Mouse (Mus musculus) embryonic facial prominence, embryonic 11.5 days (tissue): ENCODE measurements around the gene Atp10a. TPM values are rescaled to one million over a fixed set of nuclear protein-coding genes. Genes with fewer than 3 reads are reported as not detected.

Experiments used
- ATAC-seq: fragments of 200-750 bp; cut with Nextera tagmentation; replicated peaks from 2 replicates; pipeline ENCODE4 v1.8.0; 2017; ENCODE audit warnings: low read depth; ENCODE audit not compliant: insufficient number of reproducible peaks, low FRiP score, low TSS enrichment
- DNase-seq: peaks from one replicate; pipeline ENCODE4 v3.0.0-alpha.2; 2015; ENCODE audit warnings: low spot score
- H3K27ac ChIP-seq: fragments of 300-500 bp; sonication (generic); replicated peaks from 2 replicates; pipeline ENCODE4 v1.5.1; 2014; ENCODE audit warnings: mild to moderate bottlenecking, low read depth, low read length, control low read depth
- H3K27me3 ChIP-seq: fragments of 300-500 bp; sonication (generic); 2 replicates; pipeline ENCODE4 v1.6.1; 2014; ENCODE audit warnings: mild to moderate bottlenecking, low read length, moderate library complexity, mixed read lengths; ENCODE audit not compliant: control insufficient read depth, insufficient read depth
- H3K36me3 ChIP-seq: fragments of 300-500 bp; sonication (generic); replicated peaks from 2 replicates; pipeline ENCODE4 v1.6.1; 2014; ENCODE audit warnings: low read depth, mild to moderate bottlenecking, low read length, moderate library complexity, mixed read lengths; ENCODE audit not compliant: control insufficient read depth, insufficient read depth
- H3K4me1 ChIP-seq: fragments of 300-500 bp; sonication (generic); 2 replicates; pipeline ENCODE4 v1.6.1; 2014; ENCODE audit warnings: low read length, mixed read lengths; ENCODE audit not compliant: control insufficient read depth, insufficient read depth
- H3K4me2 ChIP-seq: fragments of 300-500 bp; sonication (generic); 2 replicates; pipeline ENCODE4 v1.6.1; 2014; ENCODE audit warnings: low read depth, mild to moderate bottlenecking, control low read depth, low read length, moderate library complexity
- H3K4me3 ChIP-seq: fragments of 300-500 bp; sonication (generic); 2 replicates; pipeline ENCODE4 v1.5.1; 2014; ENCODE audit warnings: low read depth, low read length, control low read depth
- H3K9ac ChIP-seq: fragments of 300-500 bp; sonication (generic); replicated peaks from 2 replicates; pipeline ENCODE4 v1.6.1; 2014; ENCODE audit warnings: mild to moderate bottlenecking, control low read depth, low read length
- H3K9me3 ChIP-seq: fragments of 300-500 bp; sonication (generic); replicated peaks from 2 replicates; pipeline ENCODE4 v1.6.1; 2016; ENCODE audit warnings: mild to moderate bottlenecking, low read length, inconsistent platforms, mixed read lengths; ENCODE audit not compliant: control insufficient read depth
- WGBS: fragments of 180-500 bp; shearing (Covaris S2); extraction: QIAGEN DNeasy Blood & Tissue Kit; methylation state at CpG from one replicate; pipeline ENCODE4 v1.1.7; 2014; 5-methylcytosine and 5-hydroxymethylcytosine counted together
- polyA plus RNA-seq: library from polyadenylated mRNA; unstranded; fragments of >200 nt; fragmentation: Nextera tagmentation; extraction: Ambion mirVana; gene quantifications from 2 replicates; pipeline ENCODE4 v1.2.1, GENCODE M21; 2014

Gene Atp10a
- polyA plus RNA-seq, 1 experiment from 2014 or later = 1.9 TPM

- ATAC-seq (no peak), DNase-seq (no peak)
- no peaks in the 10 kb centered on the region for H3K4me1 ChIP-seq
- no peak overlapping the region for H3K4me3 ChIP-seq
- WGBS = 85% methylated on average over 3 of the region's 4 CpGs
- H3K9ac ChIP-seq = no peak overlapping the region
- no peaks in the 10 kb centered on the region for H3K27me3 ChIP-seq
- no peaks in the 10 kb centered on the region for H3K36me3 ChIP-seq
- H3K9me3 ChIP-seq = no peaks in the 10 kb centered on the region
- no peak overlapping the region for H3K4me2 ChIP-seq
- no peak overlapping the region for H3K27ac ChIP-seq
These were observed 131.6 kb downstream of the Atp10a start for GRCm38 (mm10) chr7:58787585-58787984.

- WGBS = 58% methylated on average over 7 of the region's 7 CpGs
- Histone ChIP-seq H3K4me2 (no peak overlapping the region), H3K36me3 (no peaks in the 10 kb centered on the region), H3K27me3 (no peaks in the 10 kb centered on the region), H3K4me3 (no peak overlapping the region), H3K9me3 (no peaks in the 10 kb centered on the region), H3K27ac (no peak overlapping the region), H3K4me1 (no peaks in the 10 kb centered on the region), H3K9ac (no peak overlapping the region)
- ATAC-seq = no peak
- no peak for DNase-seq
These were observed 132.7 kb downstream of the Atp10a start for GRCm38 (mm10) chr7:58788424-58789261.

- Histone ChIP-seq H3K4me1 (no peaks in the 10 kb centered on the region), H3K36me3 (no peaks in the 10 kb centered on the region), H3K4me2 (no peak overlapping the region), H3K9me3 (no peaks in the 10 kb centered on the region), H3K27ac (no peak overlapping the region), H3K27me3 (no peaks in the 10 kb centered on the region), H3K4me3 (no peak overlapping the region), H3K9ac (no peak overlapping the region)
- ATAC-seq (no peak), DNase-seq (no peak)
- WGBS = 94% methylated on average over 6 of the region's 6 CpGs
These were observed 141.3 kb downstream of the Atp10a start for GRCm38 (mm10) chr7:58797281-58797680.

- Histone ChIP-seq H3K4me1 (no peaks in the 10 kb centered on the region), H3K9me3 (no peaks in the 10 kb centered on the region), H3K9ac (no peak overlapping the region), H3K27me3 (no peaks in the 10 kb centered on the region), H3K4me2 (no peak overlapping the region), H3K4me3 (no peak overlapping the region), H3K36me3 (no peaks in the 10 kb centered on the region), H3K27ac (no peak overlapping the region)
- DNase-seq (no peak), ATAC-seq (no peak)
- WGBS = 90% methylated on average over 7 of the region's 7 CpGs
These were observed 144.9 kb downstream of the Atp10a start for GRCm38 (mm10) chr7:58800916-58801315.

- H3K4me2 ChIP-seq = no peak overlapping the region
- ATAC-seq (no peak), DNase-seq (no peak)
- no peak overlapping the region for H3K4me3 ChIP-seq
- 94% methylated on average over 2 of the region's 2 CpGs for WGBS
- H3K9ac ChIP-seq = no peak overlapping the region
- H3K27ac ChIP-seq = no peak overlapping the region
- H3K4me1 ChIP-seq = no peaks in the 10 kb centered on the region
- no peaks in the 10 kb centered on the region for H3K36me3 ChIP-seq
- H3K9me3 ChIP-seq = no peaks in the 10 kb centered on the region
- H3K27me3 ChIP-seq = no peaks in the 10 kb centered on the region
These were observed 145.8 kb downstream of the Atp10a start for GRCm38 (mm10) chr7:58801791-58802190.

- ATAC-seq = no peak; the same call in 1 of the 2 replicates
These were observed 166.2 kb downstream of the Atp10a start for GRCm38 (mm10) chr7:58822147-58822681.

GRCm38 (mm10) chr7:58824686-58825085, 168.7 kb downstream of the Atp10a start:
- Histone ChIP-seq H3K4me1 (no peaks in the 10 kb centered on the region), H3K27me3 (no peaks in the 10 kb centered on the region), H3K4me3 (no peak overlapping the region), H3K4me2 (no peak overlapping the region), H3K9me3 (no peaks in the 10 kb centered on the region), H3K36me3 (no peaks in the 10 kb centered on the region), H3K9ac (no peak overlapping the region), H3K27ac (no peak overlapping the region)
- 88% methylated on average over 3 of the region's 3 CpGs for WGBS
- no peak for DNase-seq
- no peak for ATAC-seq

More at GRCm38 (mm10) chr7:58822147-58822681, 166.2 kb downstream of the Atp10a start:
- Histone ChIP-seq H3K4me1 (no peaks in the 10 kb centered on the region), H3K27ac (no peak overlapping the region), H3K36me3 (no peaks in the 10 kb centered on the region), H3K9me3 (no peaks in the 10 kb centered on the region), H3K27me3 (no peaks in the 10 kb centered on the region), H3K9ac (no peak overlapping the region), H3K4me2 (no peak overlapping the region), H3K4me3 (no peak overlapping the region)
- DNase-seq = no peak
- 73% methylated on average over 6 of the region's 6 CpGs for WGBS

GRCm38 (mm10) chr7:58829111-58829510, 173.1 kb downstream of the Atp10a start:
- Histone ChIP-seq H3K9ac (no peak overlapping the region), H3K27ac (no peak overlapping the region), H3K4me1 (no peaks in the 10 kb centered on the region), H3K4me2 (no peak overlapping the region), H3K4me3 (no peak overlapping the region), H3K9me3 (no peaks in the 10 kb centered on the region), H3K27me3 (no peaks in the 10 kb centered on the region), H3K36me3 (no peaks in the 10 kb centered on the region)
- no peak for ATAC-seq
- DNase-seq = no peak
- 71% methylated on average over 5 of the region's 5 CpGs for WGBS
